In genomic region chr1:180282581-180282980, GRCm38 (mm10) we compare ENCODE assay signal across 24 mouse cellular contexts. TPM values are rescaled to one million over a fixed set of nuclear protein-coding genes. Genes with fewer than 3 reads are reported as not detected.
DNase-seq lines count a peak whose midpoint lies in the region; ATAC-seq and TF ChIP-seq lines count a peak whose summit lies in the region.
"Had no signal": no experiment of that assay in that cellular context is flagged by ENCODE, and none has a peak within 500 bp of the region (broad histone marks: within the 10 kb centered on the region; RNA-seq: fewer than 3 reads in every experiment).

No protein-coding gene starts in this region.

- no peaks in the 10 kb centered on the region for H3K27me3 ChIP-seq in lung, embryonic 14.5 days (ENCODE audit: insufficient read depth, low read length)
- no peaks in the 10 kb centered on the region for H3K27me3 ChIP-seq in limb, embryonic 10.5 days (ENCODE audit: low read depth, poor library complexity, severe bottlenecking)
- H3K27me3 ChIP-seq: embryonic facial prominence, embryonic 13.5 days; stomach, embryonic 15.5 days had no signal

- H3K4me2 ChIP-seq in lung, embryonic 14.5 days, result no peak overlapping the region
- H3K4me2 ChIP-seq: embryonic facial prominence, embryonic 13.5 days; hindbrain, embryonic 13.5 days; liver, embryonic 15.5 days; midbrain, embryonic 12.5 days; stomach, embryonic 15.5 days had no signal

- H3K4me1 ChIP-seq in lung, embryonic 14.5 days (ENCODE audit: insufficient read depth), result peaks cover 11% of the 10 kb centered on the region; the same call in 1 of the 2 replicates
- peaks cover 63% of the 10 kb centered on the region for H3K4me1 ChIP-seq in limb, embryonic 10.5 days

- no peak overlapping the region for H3K27ac ChIP-seq in lung, embryonic 14.5 days (ENCODE audit: low read depth)
- H3K27ac ChIP-seq in limb, embryonic 10.5 days, result peak overlapping the region; percentile 72
- H3K27ac ChIP-seq: embryonic facial prominence, embryonic 13.5 days; gastrocnemius, adult 2 months; hindbrain, embryonic 13.5 days; layer of hippocampus, adult 2 months; liver, embryonic 15.5 days; macrophage; midbrain, embryonic 12.5 days; stomach, embryonic 15.5 days had no signal

- no peaks in the 10 kb centered on the region for H3K9me3 ChIP-seq in lung, embryonic 14.5 days (ENCODE audit: low read depth, low read length)
- H3K9me3 ChIP-seq in limb, embryonic 10.5 days (replicated peaks), result no peaks in the 10 kb centered on the region
- H3K9me3 ChIP-seq: embryonic facial prominence, embryonic 13.5 days; hindbrain, embryonic 13.5 days; liver, embryonic 15.5 days; midbrain, embryonic 12.5 days; stomach, embryonic 15.5 days had no signal

- no peak for TF ChIP-seq CTCF in lung, embryonic 14.5 days (IDR thresholded peaks at IDR 0.05; ENCODE audit: low read depth)
- no peak for TF ChIP-seq CTCF in brain, embryonic 14.5 days (IDR thresholded peaks at IDR 0.05; ENCODE audit: borderline replicate concordance, extremely low read depth, insufficient read depth, insufficient read length)

- H3K4me3 ChIP-seq in lung, embryonic 14.5 days (ENCODE audit: low read depth, low read length), result no peak overlapping the region
- H3K4me3 ChIP-seq in limb, embryonic 10.5 days, result no peak overlapping the region
- H3K4me3 ChIP-seq: embryonic facial prominence, embryonic 13.5 days; gastrocnemius, adult 2 months; hindbrain, embryonic 13.5 days; layer of hippocampus, adult 2 months; liver, embryonic 15.5 days; midbrain, embryonic 12.5 days; stomach, embryonic 15.5 days had no signal

- H3K36me3 ChIP-seq in lung, embryonic 14.5 days (ENCODE audit: insufficient read depth), result no peaks in the 10 kb centered on the region
- no peaks in the 10 kb centered on the region for H3K36me3 ChIP-seq in limb, embryonic 10.5 days
- H3K36me3 ChIP-seq: embryonic facial prominence, embryonic 13.5 days; hindbrain, embryonic 13.5 days; liver, embryonic 15.5 days; midbrain, embryonic 12.5 days; stomach, embryonic 15.5 days had no signal

- no peak for ATAC-seq in lung, embryonic 14.5 days (ENCODE audit: insufficient read depth)
- ATAC-seq: activated CD4-positive, CD25-positive, alpha-beta regulatory T cell, adult 4 months had no signal

- peak; percentile 32 for DNase-seq in lung, embryonic 14.5 days
- DNase-seq in lung, postnatal 10 days, result no peak
- DNase-seq in brain, embryonic 14.5 days (ENCODE audit: low read depth), result peak; percentile 27
- peak; percentile 69 for DNase-seq in embryo, embryonic 11 days
- DNase-seq in limb, embryonic 10.5 days (ENCODE audit: low spot score), result peak; percentile 57
- DNase-seq in urinary bladder, postnatal 14 days (ENCODE audit: low spot score), result no peak
- DNase-seq in kidney, postnatal 10 days, result no peak
- DNase-seq: adrenal gland, postnatal 10 days; cerebellum, adult 8-10 months; cerebellum, postnatal 36 days; gastrocnemius, adult 2 months; kidney, adult 2 months; kidney, postnatal 25 days; layer of hippocampus, postnatal 36 days; liver; thymus, postnatal 25 days had no signal

- no peak for TF ChIP-seq POLR2A in brain, embryonic 14.5 days (IDR thresholded peaks at IDR 0.05; ENCODE audit: borderline replicate concordance, extremely low read depth, insufficient read depth, insufficient read length, poor library complexity, severe bottlenecking)

- no peak overlapping the region for H3K9ac ChIP-seq in lung, embryonic 14.5 days
- H3K9ac ChIP-seq: embryonic facial prominence, embryonic 13.5 days; hindbrain, embryonic 13.5 days; liver, embryonic 15.5 days; midbrain, embryonic 12.5 days; stomach, embryonic 15.5 days had no signal

- WGBS in lung, embryonic 14.5 days, result 49% methylated on average over 6 of the region's 6 CpGs
- WGBS in limb, embryonic 10.5 days, result 29% methylated on average over 6 of the region's 6 CpGs

RNA-seq across cellular contexts. Expression of gene Psen2, which starts 19.3 kb away (rescaled TPM):
- polyA plus RNA-seq in lung, embryonic 14.5 days (2014; fragmentation: Nextera tagmentation; extraction: Ambion mirVana), result 7.9 and 9.8 TPM in 2 replicates
- polyA plus RNA-seq in brain, embryonic 14.5 days (2012; rRNA removed), result 17.9 and 19.6 TPM in 2 replicates
- polyA plus RNA-seq in limb, embryonic 10.5 days (2016; fragmentation: Nextera tagmentation; extraction: Ambion mirVana), result 6.7 and 7.1 TPM in 2 replicates

RNA-seq across cellular contexts. Expression of gene Itpkb, which starts 47.7 kb away (rescaled TPM):
- 8.1 and 9.0 TPM in 2 replicates for polyA plus RNA-seq in lung, embryonic 14.5 days (2014; fragmentation: Nextera tagmentation; extraction: Ambion mirVana)
- polyA plus RNA-seq in brain, embryonic 14.5 days (2012; rRNA removed), result 3.0 and 6.3 TPM in 2 replicates
- polyA plus RNA-seq in limb, embryonic 10.5 days (2016; fragmentation: Nextera tagmentation; extraction: Ambion mirVana), result 6.2 and 10.1 TPM in 2 replicates

Comparison
In these comparisons a context has a peak if more than half of its experiments do, and no peak if none do; other contexts are left out.
1. DNase-seq: peak in lung, embryonic 14.5 days (single experiment), brain, embryonic 14.5 days (single experiment), embryo, embryonic 11 days (single experiment) and limb, embryonic 10.5 days (single experiment); none in lung, postnatal 10 days (single experiment), urinary bladder, postnatal 14 days (single experiment) and kidney, postnatal 10 days (single experiment).